Mouse (Mus musculus) midbrain, embryonic 15.5 days (tissue): ENCODE measurements at regions not wholly inside any gene's neighbourhood (a gene's known extent, or its start where the extent isn't known, plus 50 kb on each side); places are given as distances from the start of the nearest gene placed in this dataset. TPM values are rescaled to one million over a fixed set of nuclear protein-coding genes. Genes with fewer than 3 reads are reported as not detected.

Experiments used
- microRNA-seq: library from miRNA; unstranded; fragments of <30 nt; microRNA quantifications from one replicate; pipeline ENCODE4, GENCODE M21; 2016

Small RNA genes lying in the stretch of these regions (microRNA-seq; reads per million reads assigned to microRNA genes)
- gene Gm22194 = not detected
